Mouse (Mus musculus) cerebral cortex, adult 2 months (tissue): ENCODE measurements around the gene Akap8l.

Experiments used
- WGBS: fragments of 180-500 bp; shearing (Covaris S2); methylation state at CpG from one replicate; pipeline ENCODE4 v1.1.7; 2018; 5-methylcytosine and 5-hydroxymethylcytosine counted together

Akap8l gene

DNA sequence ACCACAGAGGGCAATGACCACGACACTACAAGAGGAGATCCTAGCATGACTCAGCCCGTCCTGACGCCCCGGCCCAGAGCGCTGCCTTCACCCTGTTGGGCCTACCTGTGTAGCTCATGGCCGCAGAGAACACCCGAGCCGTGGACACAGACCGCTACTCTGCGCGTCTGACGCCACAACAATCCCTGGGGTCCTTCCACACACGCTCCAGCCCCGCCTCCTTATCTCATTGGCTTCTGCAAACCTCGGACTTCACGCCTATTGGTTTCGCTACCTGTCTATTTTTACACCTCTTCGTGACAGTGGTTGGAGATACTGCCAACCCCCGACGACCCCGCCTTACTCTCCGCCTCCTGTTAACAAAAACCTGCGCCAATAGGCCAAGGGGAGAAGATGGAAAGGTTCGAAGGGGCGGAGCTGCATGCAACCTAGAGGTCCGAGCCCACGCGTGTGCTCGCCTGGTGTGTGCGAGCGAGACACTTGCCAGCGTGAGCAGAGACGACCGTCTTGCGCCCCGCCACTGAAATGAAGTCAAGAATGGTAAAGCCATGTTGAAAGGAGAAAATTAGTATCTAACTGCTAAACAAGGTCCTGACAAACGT lies at the start of gene Akap8l:
Gene Akap8l (minus strand): TSS at position 226 of the 602 bp plus-strand sequence.
- under 1% methylated on average over 37 of the region's 37 CpGs for WGBS

DNA sequence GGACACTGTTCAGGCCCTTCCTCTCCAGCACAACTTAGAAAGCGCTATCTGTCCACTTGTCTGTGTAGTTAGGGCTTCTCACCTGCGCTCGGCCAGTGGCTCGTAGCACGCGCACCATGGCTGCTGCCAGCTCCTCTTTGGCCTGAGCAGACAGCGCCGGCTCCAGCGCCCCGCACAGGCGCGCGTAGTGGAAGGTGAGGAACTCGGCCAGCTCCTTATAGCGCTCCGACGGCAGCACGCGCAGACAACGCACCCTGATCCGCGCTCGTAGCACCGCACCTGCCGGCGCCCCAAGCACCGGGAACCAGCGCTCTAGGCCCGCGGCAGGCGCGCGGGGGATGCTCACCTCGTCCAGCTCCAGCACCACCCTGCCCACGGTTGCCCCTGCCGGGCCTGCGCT lies 45.9 kb upstream of the Akap8l start:
- WGBS: 7% methylated on average over 37 of the region's 37 CpGs

DNA sequence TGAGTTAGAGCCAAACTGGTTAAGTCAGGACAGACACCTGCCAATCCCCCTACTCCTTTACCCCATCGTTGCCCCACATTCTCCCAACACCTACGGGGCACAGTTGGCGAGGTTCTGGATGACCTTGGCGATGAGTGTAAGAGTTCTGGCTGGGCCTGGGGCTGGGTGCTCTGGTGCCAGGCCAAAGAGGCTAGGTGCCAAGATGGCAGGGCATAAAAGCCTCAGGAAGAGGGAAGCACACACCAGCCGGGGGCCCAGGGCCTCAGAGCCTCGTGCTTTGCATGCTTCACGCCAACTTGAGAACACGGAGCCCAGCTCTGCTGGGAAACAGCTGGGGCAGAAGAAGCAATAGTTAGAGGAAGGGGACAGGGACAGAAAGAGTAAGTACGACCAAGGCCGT lies 43.5 kb upstream of the Akap8l start:
- WGBS: 74% methylated on average over 10 of the region's 10 CpGs

DNA sequence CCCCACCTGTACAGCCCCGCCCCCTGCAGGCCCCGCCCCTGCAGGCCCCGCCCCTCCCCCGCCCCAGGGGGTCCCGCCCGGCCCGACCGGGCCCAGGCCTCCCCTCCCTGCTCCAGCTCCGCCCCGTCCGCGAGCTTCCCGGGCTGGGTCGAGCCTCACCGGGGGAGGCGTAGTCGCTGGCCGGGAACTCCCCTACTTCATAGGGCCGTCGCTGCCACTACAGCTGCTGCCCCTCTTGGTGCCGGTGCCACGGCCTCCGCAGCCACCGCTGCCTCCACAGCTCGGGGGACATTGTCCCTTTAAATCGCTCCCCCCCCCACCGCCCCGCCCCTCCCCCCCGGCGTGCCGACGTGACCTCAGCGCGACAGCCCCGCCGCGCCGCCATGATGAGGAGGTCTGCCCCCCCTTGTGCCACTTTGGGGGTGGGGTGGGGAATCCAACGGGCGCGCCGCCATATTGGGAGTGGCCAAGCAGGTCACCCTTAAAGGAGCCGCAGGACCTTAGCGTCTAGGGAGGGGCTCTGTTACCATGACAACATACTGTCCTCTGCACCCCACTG lies 38.8 kb upstream of the Akap8l start, which contains the start of gene Wiz:
Gene Wiz (minus strand): TSS at position 339 of the 559 bp plus-strand sequence.
- 1% methylated on average over 38 of the region's 44 CpGs for whole genome bisulfite sequencing

DNA sequence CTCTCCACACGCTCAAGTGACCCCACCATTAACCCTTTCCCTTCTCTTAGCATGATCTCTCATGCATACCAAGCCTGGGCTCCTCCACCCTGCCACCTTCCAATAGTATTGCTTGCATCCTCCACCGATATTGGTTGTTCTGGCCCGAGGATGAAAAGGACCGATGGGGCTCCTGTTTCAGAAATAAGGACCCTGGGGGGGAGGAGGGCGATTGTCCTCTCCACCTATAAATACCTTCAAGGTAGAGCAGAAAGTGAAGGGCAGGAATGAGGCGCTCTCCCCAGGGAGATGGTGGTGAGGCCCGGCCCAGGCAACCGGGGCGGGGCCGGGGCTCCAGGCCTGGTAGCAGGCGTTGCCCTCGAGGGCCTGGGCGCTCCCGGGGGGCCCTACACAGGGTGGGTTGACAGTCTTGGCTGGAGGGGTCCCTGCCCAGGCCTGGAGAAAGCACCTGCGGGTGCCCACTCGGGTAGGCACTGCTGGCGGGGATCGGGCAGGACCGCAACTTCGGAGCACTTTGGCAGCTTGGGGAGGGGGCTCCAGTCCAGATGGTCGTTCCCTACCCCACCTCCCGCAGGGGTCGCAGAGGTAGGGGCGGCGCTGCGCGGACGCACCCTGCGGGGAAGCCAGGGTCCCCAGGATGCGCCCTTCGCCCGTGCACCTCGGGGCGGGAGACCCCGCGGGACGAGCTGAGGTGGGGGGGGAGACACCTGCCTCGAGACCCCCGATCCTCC lies 38.1 kb upstream of the Akap8l start:
- WGBS: under 1% methylated on average over 39 of the region's 39 CpGs

DNA sequence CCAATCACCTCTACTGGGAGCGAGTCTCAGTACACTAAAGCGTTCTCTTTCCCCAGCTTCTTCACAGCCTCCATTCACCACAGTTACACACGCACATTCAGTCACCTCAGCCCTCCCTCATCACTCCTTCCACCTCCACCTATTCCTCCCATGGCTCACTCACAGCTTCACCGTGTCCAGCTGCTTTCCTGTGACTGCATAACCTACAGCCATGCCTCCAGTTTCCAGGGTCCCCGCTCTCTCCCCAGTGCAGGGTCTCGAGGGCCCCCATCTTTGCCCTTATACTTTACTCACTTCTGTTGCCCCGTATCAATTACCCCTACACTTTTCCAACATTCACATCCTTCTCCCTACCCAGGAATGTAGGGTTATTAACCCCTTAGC lies 37.6 kb upstream of the Akap8l start:
- WGBS: 31% methylated on average over 7 of the region's 7 CpGs

DNA sequence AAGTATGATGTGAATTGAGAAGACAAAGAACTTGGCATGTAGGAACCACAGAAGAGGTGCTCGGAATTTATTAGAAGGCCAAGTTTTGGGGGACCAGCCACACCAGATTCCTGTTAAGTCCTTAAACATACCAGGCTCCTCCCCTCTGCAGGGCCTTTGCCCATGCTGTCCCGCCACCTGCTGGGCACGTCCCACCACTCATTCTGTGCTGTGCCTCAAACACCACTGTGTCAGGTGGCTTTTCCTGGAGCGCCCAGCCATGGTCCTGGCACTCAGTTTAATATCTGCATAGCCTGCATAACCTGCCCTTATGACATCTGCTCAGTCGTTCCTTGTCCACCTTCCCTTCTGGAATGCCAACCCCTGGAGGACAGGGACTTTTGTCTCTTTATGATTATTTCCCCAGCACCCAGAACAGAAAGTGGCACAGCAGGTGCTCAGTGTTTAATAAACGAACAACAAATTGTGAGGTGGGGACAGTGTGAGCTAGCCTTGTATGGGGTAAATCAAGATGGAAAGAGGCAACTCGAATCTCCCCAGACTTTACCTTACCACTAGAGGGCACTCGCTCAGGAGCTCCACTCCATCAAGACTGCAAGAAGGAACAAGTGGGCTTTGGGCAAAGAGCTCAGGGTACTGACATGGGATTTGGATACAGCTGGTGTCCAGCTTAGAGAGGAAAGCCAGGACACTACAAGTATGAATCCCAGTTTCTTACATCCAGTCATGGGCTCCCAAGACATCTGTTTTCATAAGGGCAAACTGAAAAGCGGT lies 36.4 kb upstream of the Akap8l start:
- 75% methylated on average over 9 of the region's 9 CpGs for WGBS

DNA sequence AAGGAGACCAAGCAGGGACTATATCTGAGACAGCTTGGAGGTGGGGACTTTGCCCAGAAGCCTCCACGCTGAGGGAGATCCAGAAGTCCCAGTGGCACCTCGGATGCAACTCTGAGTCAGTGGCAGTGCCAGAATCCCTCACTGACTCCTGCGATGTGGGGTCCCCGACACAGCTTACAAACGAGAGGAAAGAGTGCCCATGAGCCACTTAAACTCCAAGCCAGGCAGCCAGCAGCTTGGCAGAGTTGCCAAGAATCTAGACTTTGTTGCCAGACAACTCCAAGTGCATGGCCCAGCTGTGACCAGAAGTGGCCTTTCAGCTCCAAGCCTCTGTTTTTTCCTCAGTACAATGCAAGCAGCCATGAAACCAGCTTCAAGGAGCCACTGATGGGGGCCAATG lies 33.3 kb upstream of the Akap8l start:
- 37% methylated on average over 5 of the region's 5 CpGs for WGBS

DNA sequence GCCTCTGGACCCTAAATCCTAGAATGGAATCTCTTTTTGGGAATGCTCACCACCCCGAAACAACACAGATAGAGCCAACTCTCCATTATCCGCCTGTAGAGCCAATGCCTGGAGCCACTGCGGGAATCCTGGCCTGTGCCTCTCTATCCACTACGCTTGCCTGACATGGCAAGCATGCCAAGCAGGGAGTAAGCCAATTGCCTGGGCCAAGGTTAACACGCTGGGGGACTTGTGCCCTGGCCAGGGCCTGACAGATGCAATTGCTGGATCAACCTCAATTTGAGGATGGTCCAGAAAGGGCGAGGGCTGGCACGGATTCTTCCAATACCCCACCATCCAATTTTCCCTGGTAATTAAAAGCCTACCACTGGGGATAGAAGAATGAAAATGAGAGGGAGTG lies 32.2 kb upstream of the Akap8l start:
- 76% methylated on average over 7 of the region's 7 CpGs for WGBS

DNA sequence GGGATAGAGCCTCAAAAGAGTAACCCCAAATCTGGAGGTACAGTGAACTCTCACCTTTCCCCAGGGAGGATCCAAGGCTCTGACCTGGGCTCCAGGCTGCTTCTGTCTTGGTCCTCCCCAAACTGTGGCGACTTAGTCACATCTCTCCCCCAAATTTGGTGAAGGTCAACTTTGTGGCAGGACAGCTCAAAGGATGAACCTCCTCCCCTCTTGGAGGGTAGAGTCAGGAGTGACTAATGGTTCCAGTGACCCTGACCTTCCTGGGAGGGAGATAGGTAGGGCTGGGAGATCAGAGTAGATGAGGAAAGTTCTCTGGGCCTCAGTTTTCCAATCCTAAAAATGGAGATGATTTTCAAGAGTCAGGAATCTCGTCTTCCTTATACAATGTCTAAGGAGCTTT lies 28.4 kb upstream of the Akap8l start:
- 86% methylated on average over 2 of the region's 2 CpGs for WGBS

DNA sequence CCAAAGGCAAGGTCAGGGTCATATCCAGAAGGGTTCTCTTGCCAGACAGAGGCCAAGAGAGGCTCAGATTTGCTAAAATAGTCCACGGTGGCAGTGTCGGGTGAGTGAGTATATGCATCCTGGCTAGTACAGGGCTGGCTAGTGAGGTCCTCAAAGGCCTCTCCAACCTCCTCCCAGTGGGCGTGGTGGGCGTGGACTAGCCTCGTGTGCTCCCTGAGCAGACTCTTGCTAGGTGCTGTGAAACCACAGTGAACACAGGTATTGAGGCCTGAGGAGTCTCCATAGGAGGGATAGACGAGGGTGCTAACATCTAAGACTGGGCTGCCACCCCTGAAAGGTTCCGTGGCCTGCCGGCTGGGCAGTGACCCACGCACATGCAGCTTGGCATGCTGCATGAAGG lies 26.7 kb upstream of the Akap8l start:
- 89% methylated on average over 9 of the region's 9 CpGs for WGBS

DNA sequence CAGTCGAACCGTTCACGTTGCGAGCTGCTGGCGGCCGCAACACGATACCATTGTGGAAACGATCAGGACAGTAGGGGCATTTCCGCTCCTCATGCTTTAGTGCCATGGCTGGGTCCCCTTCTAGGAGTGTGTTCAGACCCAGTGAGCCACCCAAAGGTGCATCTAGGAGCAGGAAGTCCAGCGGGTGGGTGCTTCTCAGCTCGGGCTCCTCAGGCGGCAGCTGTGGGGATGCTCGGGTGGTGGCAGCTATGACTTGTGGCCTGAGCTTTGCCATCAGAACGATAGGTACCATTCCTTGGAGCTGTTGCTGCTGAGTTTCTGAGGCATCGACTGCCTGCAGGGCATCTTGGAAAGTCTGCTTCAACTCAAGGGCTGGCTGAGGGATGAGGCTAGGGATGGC lies 26.1 kb upstream of the Akap8l start:
- WGBS: 91% methylated on average over 15 of the region's 15 CpGs

DNA sequence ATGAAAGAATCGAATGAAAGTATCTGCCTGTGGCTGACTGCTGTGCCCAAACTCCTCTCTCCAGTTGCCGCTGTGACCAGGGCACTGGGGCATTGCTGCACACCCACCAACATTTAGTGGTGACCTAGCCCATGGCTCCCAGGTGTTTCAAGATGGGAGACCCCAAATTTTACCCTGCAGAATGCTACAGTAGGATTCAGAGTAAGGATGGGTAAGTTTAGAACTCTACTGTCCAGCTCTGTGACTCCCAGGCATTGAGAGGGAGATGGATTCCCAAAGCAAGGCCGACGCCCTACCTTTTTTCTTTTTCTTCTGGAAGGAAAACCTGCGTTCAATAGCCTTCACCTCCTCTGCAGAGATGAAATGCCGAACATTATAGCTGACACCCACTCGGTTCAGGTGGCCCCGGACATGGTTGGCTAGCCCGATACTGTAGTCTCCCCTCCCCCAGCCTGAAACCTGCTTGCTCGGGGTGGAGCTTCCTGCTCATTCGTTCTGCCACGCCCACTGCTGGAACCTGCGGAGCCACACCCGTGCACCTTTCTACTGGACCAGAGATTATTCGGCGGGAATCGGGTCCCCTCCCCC lies 18.7 kb upstream of the Akap8l start:
- WGBS: 43% methylated on average over 12 of the region's 17 CpGs

DNA sequence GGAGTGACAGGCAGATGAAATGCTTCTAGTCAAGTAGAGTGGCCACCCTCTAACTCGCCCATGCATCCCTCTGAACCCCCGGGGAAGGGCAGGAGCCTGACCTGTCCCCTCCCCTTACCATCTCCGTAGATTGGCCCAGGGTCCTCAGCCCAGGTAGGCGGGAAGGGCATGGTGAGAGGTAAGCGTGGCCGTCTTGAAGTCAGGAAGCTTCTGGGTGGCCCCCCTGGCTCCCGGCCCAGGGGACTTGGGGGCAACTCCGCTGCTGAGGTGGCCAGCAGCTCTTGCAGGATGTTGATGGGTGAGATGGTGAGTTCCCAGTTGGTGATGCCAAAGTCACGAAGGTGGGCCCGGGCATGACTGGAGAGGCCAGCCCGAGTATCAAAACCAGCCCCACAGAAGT lies 17.3 kb upstream of the Akap8l start:
- WGBS: 88% methylated on average over 11 of the region's 11 CpGs

DNA sequence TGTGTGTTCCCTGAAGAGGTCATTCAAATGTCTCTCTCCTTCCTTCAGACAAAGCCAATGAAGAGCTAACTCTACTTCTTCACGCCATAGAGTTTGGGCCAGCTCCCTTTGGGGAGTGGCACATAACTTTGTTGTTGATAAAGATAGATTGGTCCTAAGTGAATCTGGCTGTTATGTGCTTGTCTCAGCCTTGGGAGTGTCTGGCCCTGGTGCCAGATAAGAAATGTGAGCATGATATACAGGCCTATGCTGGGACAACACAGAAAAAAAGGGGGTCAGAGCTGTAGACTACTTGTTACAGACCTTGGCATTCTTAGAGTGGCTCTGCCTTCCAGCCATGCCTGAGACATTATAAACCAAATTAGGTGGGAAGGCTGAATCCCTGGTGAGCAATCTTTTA lies 14.9 kb upstream of the Akap8l start:
- 81% methylated on average over 1 of the region's 1 CpGs for WGBS

DNA sequence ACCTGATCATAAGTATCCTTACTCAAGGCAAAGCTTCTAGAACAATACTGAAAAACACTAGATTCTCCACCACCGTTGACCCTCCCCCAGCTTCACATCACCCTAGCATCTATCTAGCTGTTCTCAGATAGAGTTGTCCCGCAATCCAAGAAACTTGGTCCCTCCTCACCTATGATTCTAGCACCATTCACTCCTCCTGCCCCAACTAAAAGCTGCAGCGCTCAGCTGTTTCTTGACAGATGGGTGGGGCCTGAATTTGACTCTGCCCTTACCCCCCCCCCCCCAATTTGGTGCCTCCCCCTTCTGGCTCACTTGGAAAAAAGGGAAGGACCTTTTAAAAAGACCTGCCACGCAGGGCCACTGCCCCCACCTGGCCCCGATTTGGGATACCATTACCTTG lies 14.4 kb upstream of the Akap8l start:
- WGBS: 51% methylated on average over 5 of the region's 5 CpGs

DNA sequence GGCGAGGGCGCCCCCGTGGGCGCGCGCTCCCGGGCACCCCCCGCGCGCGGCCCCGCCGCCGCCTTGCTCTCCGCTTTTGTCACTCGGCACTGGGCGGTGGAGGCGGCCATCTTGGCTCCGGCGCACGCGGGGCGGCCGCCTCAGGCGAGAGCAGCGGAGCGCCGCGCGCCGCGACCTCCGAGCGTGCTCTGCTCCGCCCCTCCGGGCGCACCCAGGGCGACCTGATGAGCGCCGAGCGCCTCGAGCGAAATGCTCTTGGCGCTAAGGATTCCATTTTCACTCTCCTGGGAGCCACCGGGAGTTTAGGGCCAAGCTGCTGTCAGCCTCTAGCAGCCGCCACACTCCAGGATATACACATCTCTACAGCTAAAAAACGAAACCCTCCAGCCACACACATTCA lies 13.9 kb upstream of the Akap8l start:
- WGBS: under 1% methylated on average over 46 of the region's 47 CpGs

DNA sequence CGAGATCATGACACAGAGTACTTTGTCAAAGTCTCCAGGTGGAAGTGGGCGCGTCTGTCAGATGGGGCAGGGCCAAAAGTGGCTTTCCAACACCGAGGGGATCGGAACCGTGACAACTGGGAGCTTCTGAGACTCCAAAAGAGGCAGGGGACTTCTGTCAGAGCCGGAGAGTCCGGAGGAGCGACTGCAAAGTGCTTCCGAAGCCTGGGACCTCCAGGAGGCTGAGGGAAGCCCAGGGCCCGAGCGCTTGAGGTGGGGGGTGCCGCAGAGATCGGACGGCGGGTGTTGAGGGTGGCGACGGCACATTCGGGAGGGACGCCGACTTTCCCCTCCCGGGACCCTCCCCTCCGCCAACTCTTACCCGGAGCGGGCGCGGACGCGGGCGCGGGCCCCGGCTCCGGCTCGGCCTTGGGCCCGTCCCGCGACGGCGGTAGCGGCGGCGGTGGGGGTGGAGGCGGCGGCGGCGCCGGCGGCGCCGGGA lies 13.5 kb upstream of the Akap8l start:
- 0% methylated on average over 39 of the region's 50 CpGs for WGBS

DNA sequence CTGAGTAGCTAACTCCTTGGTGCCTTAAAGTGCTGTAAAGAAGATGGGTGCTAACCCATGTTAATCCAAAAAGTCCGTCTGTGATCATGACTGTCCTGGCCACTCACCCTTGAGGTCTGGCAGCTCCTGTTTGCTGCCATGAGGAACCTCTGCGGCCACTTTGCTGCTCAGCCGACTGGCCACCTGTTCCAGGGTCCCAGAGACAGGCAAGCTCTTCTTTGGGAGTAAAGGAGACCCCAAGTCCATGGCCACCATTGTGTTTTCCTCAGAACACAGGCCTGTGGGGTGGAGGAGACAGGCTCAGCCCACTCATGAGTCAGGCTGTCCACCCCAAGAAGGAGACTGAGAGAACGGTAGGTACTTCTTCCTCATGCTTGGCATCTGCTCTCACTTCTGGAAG lies 12.3 kb upstream of the Akap8l start:
- WGBS: 70% methylated on average over 4 of the region's 4 CpGs

DNA sequence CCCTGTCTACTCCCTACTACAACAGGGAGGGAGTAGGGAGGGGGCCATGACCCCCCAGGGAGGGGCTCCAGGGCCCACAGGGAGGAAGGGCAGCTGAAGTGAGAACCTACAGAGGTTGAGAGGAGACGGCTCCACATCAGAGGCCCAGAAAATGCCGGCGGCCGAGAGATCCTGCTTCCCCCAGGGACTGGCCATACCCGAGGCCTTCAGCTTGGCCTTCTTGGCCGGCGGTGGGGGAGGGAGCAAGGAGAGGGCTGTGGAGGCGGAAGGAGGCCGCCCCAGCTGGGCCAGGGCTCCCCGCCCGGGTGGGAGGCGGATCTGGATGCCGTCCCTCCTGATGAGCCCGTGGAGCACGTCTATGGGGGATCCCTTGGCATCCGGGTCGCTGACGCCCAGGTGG lies 9.5 kb upstream of the Akap8l start:
- WGBS: 81% methylated on average over 18 of the region's 18 CpGs

DNA sequence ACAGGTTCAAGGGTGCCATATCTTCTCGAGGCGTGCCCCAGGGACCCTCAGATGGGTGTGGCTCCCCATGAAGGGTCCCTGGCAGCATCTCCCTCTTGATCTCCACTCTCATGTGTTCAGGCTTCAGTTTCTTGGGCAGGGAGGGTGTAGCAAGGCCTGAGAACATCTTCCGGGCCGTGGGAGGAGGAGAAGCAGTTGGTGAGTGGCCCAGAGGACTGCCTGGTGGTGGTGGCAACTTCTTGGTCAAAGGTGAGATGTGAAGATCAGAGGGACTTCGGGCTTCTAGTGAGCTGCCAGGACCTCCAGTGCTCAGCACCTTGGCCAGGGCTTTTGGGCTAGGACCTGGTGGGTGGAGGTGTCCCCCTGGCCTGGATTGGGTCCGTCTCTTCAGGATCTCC lies 8.5 kb upstream of the Akap8l start:
- WGBS: 75% methylated on average over 6 of the region's 6 CpGs
